Mouse (Mus musculus) ES-E14 (cell line): ENCODE measurements around the gene L3mbtl3. TPM values are rescaled to one million over a fixed set of nuclear protein-coding genes. Genes with fewer than 3 reads are reported as not detected.

ENCODE experiments used
- DNase-seq: peaks from one replicate; pipeline ENCODE4 v3.0.0-alpha.2; 2013; ENCODE audit warnings: low read depth, low spot score
- H3K27ac ChIP-seq: 2 replicates; pipeline ENCODE4 v1.5.1; 2012; ENCODE audit warnings: low read depth, mild to moderate bottlenecking, low read length, moderate library complexity, mixed read lengths; ENCODE audit not compliant: poor library complexity, insufficient read depth, severe bottlenecking
- H3K36me3 ChIP-seq: 2 replicates; pipeline ENCODE4 v1.6.1; 2012; ENCODE audit warnings: mild to moderate bottlenecking, low read length, moderate library complexity, mixed read lengths; ENCODE audit not compliant: control insufficient read depth, poor library complexity, insufficient read depth, severe bottlenecking
- H3K4me1 ChIP-seq, 2 experiments: fragments of 150-350 bp in 1 of 2; sonication (generic) in 1 of 2; 2 replicates each; pipeline ENCODE4 v1.6.1; 2012; ENCODE audit warnings: low read length in 2 of 2, mild to moderate bottlenecking in 1 of 2, mixed read lengths in 1 of 2; ENCODE audit not compliant: control insufficient read depth in 2 of 2, insufficient read depth in 2 of 2, poor library complexity in 1 of 2
- H3K4me3 ChIP-seq, 2 experiments: fragments of 150-350 bp in 1 of 2; sonication (generic) in 1 of 2; 2 replicates each; pipeline ENCODE4 v1.5.1; 2012; ENCODE audit warnings: low read length in 2 of 2, low read depth in 1 of 2, mild to moderate bottlenecking in 1 of 2, mixed read lengths in 1 of 2; ENCODE audit not compliant: insufficient read depth in 1 of 2, poor library complexity in 1 of 2, severe bottlenecking in 1 of 2
- H3K9ac ChIP-seq: 2 replicates; pipeline ENCODE4 v1.6.1; 2012; ENCODE audit warnings: low read depth, mild to moderate bottlenecking, low read length, mixed read lengths; ENCODE audit not compliant: poor library complexity, insufficient read depth, severe bottlenecking
- H3K9me3 ChIP-seq: fragments of 150-350 bp; sonication (generic); 2 replicates; pipeline ENCODE4 v1.6.1; 2012; ENCODE audit warnings: low read depth, mild to moderate bottlenecking, low read length; ENCODE audit not compliant: control insufficient read depth, insufficient read depth
- CHD2 ChIP-seq: IDR thresholded peaks from 2 replicates; pipeline ENCODE4 v1.6.1; 2014; ENCODE audit warnings: mild to moderate bottlenecking, low read depth, low read length, inconsistent platforms
- HCFC1 ChIP-seq: IDR thresholded peaks from 2 replicates; pipeline ENCODE4 v1.6.1; 2012; ENCODE audit warnings: low read length, inconsistent platforms, borderline replicate concordance; ENCODE audit not compliant: insufficient read depth
- MAFK ChIP-seq: IDR thresholded peaks from 2 replicates; pipeline ENCODE4 v1.6.1; 2014; ENCODE audit warnings: mild to moderate bottlenecking, low read depth, low read length, inconsistent platforms; ENCODE audit not compliant: insufficient read depth
- ZC3H11A ChIP-seq: IDR thresholded peaks from 2 replicates; pipeline ENCODE4 v1.6.1; 2012; ENCODE audit warnings: low read depth, mild to moderate bottlenecking, inconsistent platforms, low read length, borderline replicate concordance
- ZNF384 ChIP-seq: IDR thresholded peaks from 2 replicates; pipeline ENCODE4 v1.6.1; 2012; ENCODE audit warnings: low read depth, low read length, inconsistent platforms
- in situ Hi-C, 2 experiments: fragments of 600-800 bp; cut with MboI; formaldehyde crosslinking; loops; one replicate each; pipeline ENCODE4 v1.15.1; 2025; ENCODE audit warnings: low sequenced_read_pairs in 2 of 2, inconsistent platforms in 1 of 2; ENCODE audit not compliant: unreplicated experiment in 2 of 2
- total RNA-seq: library from RNA; depleted of rRNA; stranded (reverse); fragments of 300-350 nt; gene quantifications from 2 replicates; pipeline ENCODE4 v1.2.3, GENCODE M21; 2012

Gene L3mbtl3
- total RNA-seq, 1 experiment: 6.0 TPM

DNA sequence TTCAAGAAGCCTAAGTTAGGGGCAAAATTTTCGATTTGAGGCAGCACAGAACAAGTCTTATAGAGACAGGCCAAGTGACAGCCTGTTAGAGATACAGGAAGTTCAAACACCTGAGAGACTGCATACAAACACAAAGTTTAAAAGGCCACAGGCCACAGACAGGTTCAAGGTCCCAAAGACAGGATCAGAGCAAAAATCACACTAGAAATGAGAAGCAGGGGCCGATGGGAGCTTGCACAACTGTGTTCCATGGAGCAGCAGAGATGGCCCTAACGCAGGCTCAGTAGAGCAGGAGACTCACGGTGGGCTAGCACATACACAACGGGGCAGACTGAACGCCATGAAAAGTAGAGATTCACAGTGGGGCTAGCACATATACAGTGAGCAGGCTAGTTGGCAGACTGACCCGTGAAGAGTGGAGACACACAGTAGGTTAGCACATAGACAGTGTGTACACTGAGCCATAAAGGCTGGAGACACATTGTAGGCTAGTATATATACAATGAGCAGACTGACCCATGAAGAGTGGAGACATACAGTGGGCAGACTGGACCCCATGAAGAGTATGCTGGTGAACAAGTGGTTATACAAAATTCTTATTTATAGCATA, 24.5 kb downstream of the L3mbtl3 start:
- TF ChIP-seq CHD2: no peak
- no peak for TF ChIP-seq ZNF384
- no peak for TF ChIP-seq ZC3H11A
- no peak for TF ChIP-seq HCFC1
- TF ChIP-seq MAFK: no peak
- in situ Hi-C loops: loop anchor here in 1 of 2 experiments (25.0 kb wide), 1 partner anchor 536 kb away; no protein-coding TSS in a partner anchor
- Histone ChIP-seq H3K4me3 (no peak overlapping the region), H3K4me1 (peaks cover 1 to 3% of the 10 kb centered on the region in 2 experiments; a peak in 1 of 4 replicates), H3K36me3 (no peaks in the 10 kb centered on the region), H3K9ac (no peak overlapping the region), H3K9me3 (no peaks in the 10 kb centered on the region), H3K27ac (no peak overlapping the region)
- DNase-seq: no peak

DNA sequence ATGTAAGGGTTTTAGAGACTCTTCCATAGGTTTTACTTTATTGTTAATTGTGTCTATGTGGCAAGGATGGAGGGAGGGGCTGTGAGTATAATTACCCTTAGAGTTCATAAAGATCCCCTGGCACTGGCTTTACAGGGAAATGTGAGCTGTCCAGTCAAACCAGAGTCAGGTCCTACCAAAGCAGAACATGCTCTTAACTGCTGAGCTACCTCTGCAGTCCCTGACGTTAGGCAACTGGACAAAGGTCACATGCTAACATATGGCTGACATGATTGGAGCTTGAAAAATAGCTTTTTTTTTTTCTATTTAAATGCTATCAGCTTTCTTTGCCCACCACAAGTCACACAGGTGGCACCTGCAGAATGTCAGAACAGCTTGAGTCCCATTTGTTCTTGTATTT, 25.6 kb downstream of the L3mbtl3 start:
- Histone ChIP-seq H3K4me1 (peaks cover 1 to 3% of the 10 kb centered on the region in 2 experiments; a peak in 1 of 4 replicates), H3K4me3 (no peak overlapping the region), H3K9me3 (no peaks in the 10 kb centered on the region), H3K9ac (no peak overlapping the region), H3K36me3 (no peaks in the 10 kb centered on the region), H3K27ac (no peak overlapping the region)
- no peak for DNase-seq
- no peak for TF ChIP-seq ZC3H11A
- in situ Hi-C loops: loop anchor here in 1 of 2 experiments (25.0 kb wide), 1 partner anchor 537 kb away; no protein-coding TSS in a partner anchor

DNA sequence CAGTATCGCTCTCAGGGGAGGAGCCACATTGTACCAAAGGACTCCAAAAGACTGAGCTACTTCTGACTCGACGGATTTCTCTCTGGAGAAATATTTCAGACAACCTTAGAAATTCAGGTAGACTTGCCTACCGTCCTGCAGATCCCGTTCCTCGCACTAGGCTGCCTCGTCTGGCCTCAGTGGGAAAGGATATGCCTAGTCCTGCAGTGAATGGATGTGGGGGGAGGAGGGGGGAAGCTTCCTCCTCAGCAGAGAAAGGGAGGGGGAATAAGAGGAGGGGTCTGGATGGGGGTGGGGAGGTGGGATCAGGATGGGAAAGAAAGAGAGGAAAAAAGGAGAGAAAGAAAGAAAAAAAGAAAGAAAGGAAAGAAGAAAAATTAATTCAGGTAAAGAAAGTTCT, 28.2 kb downstream of the L3mbtl3 start:
- no peaks in the 10 kb centered on the region for H3K36me3 ChIP-seq
- no peak for DNase-seq
- peaks cover 0 to 3% of the 10 kb centered on the region in 2 experiments; a peak in 1 of 4 replicates for H3K4me1 ChIP-seq
- H3K27ac ChIP-seq: no peak overlapping the region
- H3K4me3 ChIP-seq: no peak overlapping the region
- in situ Hi-C loops: no loop called here
- no peak overlapping the region for H3K9ac ChIP-seq
- TF ChIP-seq ZNF384: no peak
- no peak for TF ChIP-seq CHD2
- no peak for TF ChIP-seq MAFK
- TF ChIP-seq HCFC1: no peak
- no peak for TF ChIP-seq ZC3H11A
- no peaks in the 10 kb centered on the region for H3K9me3 ChIP-seq

DNA sequence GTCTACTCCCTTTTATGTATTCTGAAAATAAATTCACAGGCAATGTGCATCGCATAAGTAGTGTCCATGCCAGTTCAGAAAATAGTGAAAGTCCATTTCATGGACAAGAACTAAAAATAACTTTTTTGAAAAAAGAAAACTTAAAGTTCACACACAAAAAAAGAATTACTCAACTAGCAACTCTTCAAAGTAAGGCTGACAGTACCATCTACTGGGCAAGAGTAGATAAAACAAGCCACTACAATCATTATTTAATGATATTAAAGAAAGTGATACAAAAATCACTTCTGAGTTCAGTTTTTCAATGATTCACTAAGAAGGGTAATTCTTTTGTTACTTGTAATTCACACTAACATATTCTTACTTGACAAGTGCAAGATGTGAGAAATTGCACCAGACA, 29.9 kb downstream of the L3mbtl3 start:
- Histone ChIP-seq H3K36me3 (no peaks in the 10 kb centered on the region), H3K4me1 (peaks cover 0 to 3% of the 10 kb centered on the region in 2 experiments; a peak in 1 of 4 replicates), H3K4me3 (no peak overlapping the region), H3K9ac (no peak overlapping the region), H3K27ac (no peak overlapping the region), H3K9me3 (no peaks in the 10 kb centered on the region)
- DNase-seq: no peak
- in situ Hi-C loops: no loop called here
- no peak for TF ChIP-seq ZNF384
- no peak for TF ChIP-seq MAFK
- TF ChIP-seq CHD2: no peak
- no peak for TF ChIP-seq HCFC1
- no peak for TF ChIP-seq ZC3H11A
